Mouse (Mus musculus) neural tube, embryonic 14.5 days (tissue): Measurements from ENCODE around the gene Nxph3. TPM values are rescaled to one million over a fixed set of nuclear protein-coding genes. Genes with fewer than 3 reads are reported as not detected.

Source experiments
- ATAC-seq: fragments of 200-750 bp; cut with Nextera tagmentation; 2 replicates; pipeline ENCODE4 v1.8.0; 2017; ENCODE audit warnings: low read depth, mild to moderate bottlenecking, moderate TSS enrichment, moderate library complexity
- H3K27ac ChIP-seq: fragments of 300-500 bp; sonication (generic); 2 replicates; pipeline ENCODE4 v1.5.1; 2014; ENCODE audit warnings: low read depth, mild to moderate bottlenecking, control low read depth, low read length, moderate library complexity, mixed read lengths
- H3K27me3 ChIP-seq: fragments of 300-500 bp; sonication (generic); 2 replicates; pipeline ENCODE4 v1.6.1; 2014; ENCODE audit warnings: low read length; ENCODE audit not compliant: control insufficient read depth, insufficient read depth
- H3K36me3 ChIP-seq: fragments of 300-500 bp; sonication (generic); 2 replicates; pipeline ENCODE4 v1.6.1; 2014; ENCODE audit warnings: low read length, mixed read lengths; ENCODE audit not compliant: control insufficient read depth, insufficient read depth
- H3K4me1 ChIP-seq: fragments of 300-500 bp; sonication (generic); 2 replicates; pipeline ENCODE4 v1.6.1; 2014; ENCODE audit warnings: low read length; ENCODE audit not compliant: control insufficient read depth, insufficient read depth
- H3K4me2 ChIP-seq: fragments of 300-500 bp; sonication (generic); 2 replicates; pipeline ENCODE4 v1.6.1; 2014; ENCODE audit warnings: mild to moderate bottlenecking, low read depth, low read length, control low read depth
- H3K4me3 ChIP-seq: fragments of 300-500 bp; sonication (generic); 2 replicates; pipeline ENCODE4 v1.5.1; 2014; ENCODE audit warnings: low read depth, low read length, control low read depth, mixed read lengths
- H3K9ac ChIP-seq: fragments of 300-500 bp; sonication (generic); replicated peaks from 2 replicates; pipeline ENCODE4 v1.6.1; 2014; ENCODE audit warnings: low read depth, mild to moderate bottlenecking, control low read depth, low read length, mixed read lengths
- H3K9me3 ChIP-seq: fragments of 300-500 bp; sonication (generic); 2 replicates; pipeline ENCODE4 v1.6.1; 2016; ENCODE audit warnings: low read length; ENCODE audit not compliant: control insufficient read depth
- WGBS: fragments of 180-500 bp; shearing (Covaris S2); extraction: QIAGEN DNeasy Blood & Tissue Kit; methylation state at CpG from one replicate; pipeline ENCODE4 v1.1.7; 2014; 5-methylcytosine and 5-hydroxymethylcytosine counted together
- polyA plus RNA-seq: library from polyadenylated mRNA; unstranded; fragments of >200 nt; fragmentation: Nextera tagmentation; extraction: Ambion mirVana; gene quantifications from 2 replicates; pipeline ENCODE4 v1.2.1, GENCODE M21; 2014

Gene Nxph3
- polyA plus RNA-seq, 1 experiment from 2014 or later, result 1.4 TPM

- H3K27me3 ChIP-seq, result peaks cover 19% of the 10 kb centered on the region
- H3K36me3 ChIP-seq, result no peaks in the 10 kb centered on the region
- no peak overlapping the region for H3K4me3 ChIP-seq
- no peak for ATAC-seq
- H3K9ac ChIP-seq, result no peak overlapping the region
- 77% methylated on average over 1 of the region's 1 CpGs for WGBS
- peaks cover 17% of the 10 kb centered on the region for H3K4me1 ChIP-seq
- H3K4me2 ChIP-seq, result no peak overlapping the region
- no peak overlapping the region for H3K27ac ChIP-seq
- H3K9me3 ChIP-seq, result no peaks in the 10 kb centered on the region
Observed at GRCm38 (mm10) chr11:95511919-95512318, 2.5 kb downstream of the Nxph3 start.

GRCm38 (mm10) chr11:95510631-95511030, 3.7 kb downstream of the Nxph3 start:
- Histone ChIP-seq H3K4me1 (peaks cover 17% of the 10 kb centered on the region), H3K9ac (no peak overlapping the region), H3K36me3 (no peaks in the 10 kb centered on the region), H3K4me2 (no peak overlapping the region), H3K27ac (no peak overlapping the region), H3K9me3 (no peaks in the 10 kb centered on the region), H3K4me3 (no peak overlapping the region), H3K27me3 (peaks cover 19% of the 10 kb centered on the region)
- no peak for ATAC-seq
- WGBS, result 94% methylated on average over 12 of the region's 12 CpGs

- ATAC-seq, result no peak
- H3K27me3 ChIP-seq, result peaks cover 14% of the 10 kb centered on the region
- H3K4me2 ChIP-seq, result no peak overlapping the region
- no peak overlapping the region for H3K9ac ChIP-seq
- no peak overlapping the region for H3K4me3 ChIP-seq
- H3K4me1 ChIP-seq, result peaks cover 12% of the 10 kb centered on the region
- no peaks in the 10 kb centered on the region for H3K9me3 ChIP-seq
- no peak overlapping the region for H3K27ac ChIP-seq
- WGBS, result 76% methylated on average over 6 of the region's 6 CpGs
- no peaks in the 10 kb centered on the region for H3K36me3 ChIP-seq
Observed at GRCm38 (mm10) chr11:95509126-95509717, 5.1 kb downstream of the Nxph3 start.

- 63% methylated on average over 13 of the region's 13 CpGs for WGBS
Observed at GRCm38 (mm10) chr11:95508211-95508926, 6.0 kb downstream of the Nxph3 start.

GRCm38 (mm10) chr11:95507785-95508184, 6.6 kb downstream of the Nxph3 start:
- Histone ChIP-seq H3K36me3 (no peaks in the 10 kb centered on the region), H3K4me3 (no peak overlapping the region), H3K9ac (no peak overlapping the region), H3K27ac (no peak overlapping the region), H3K4me2 (no peak overlapping the region), H3K4me1 (0 out of 2 replicates have a peak, but pooled peaks cover 4% of the 10 kb centered on the region), H3K9me3 (no peaks in the 10 kb centered on the region), H3K27me3 (peaks cover 3% of the 10 kb centered on the region)
- 80% methylated on average over 5 of the region's 5 CpGs for WGBS
- ATAC-seq, result no peak

More at GRCm38 (mm10) chr11:95508211-95508926, 6.0 kb downstream of the Nxph3 start:
- H3K9me3 ChIP-seq, result no peaks in the 10 kb centered on the region
- no peak overlapping the region for H3K4me3 ChIP-seq
- no peak overlapping the region for H3K27ac ChIP-seq
- no peak overlapping the region for H3K4me2 ChIP-seq
- H3K4me1 ChIP-seq, result peaks cover 8% of the 10 kb centered on the region; the same call in 1 of the 2 replicates
- H3K36me3 ChIP-seq, result no peaks in the 10 kb centered on the region
- ATAC-seq, result no peak
- no peak overlapping the region for H3K9ac ChIP-seq
- peaks cover 7% of the 10 kb centered on the region for H3K27me3 ChIP-seq

- H3K9ac ChIP-seq, result no peak overlapping the region
- no peak overlapping the region for H3K27ac ChIP-seq
- 0 out of 2 replicates have a peak, but pooled peaks cover 4% of the 10 kb centered on the region for H3K4me1 ChIP-seq
- ATAC-seq, result no peak
- no peaks in the 10 kb centered on the region for H3K27me3 ChIP-seq
- no peak overlapping the region for H3K4me2 ChIP-seq
- H3K4me3 ChIP-seq, result no peak overlapping the region
- no peaks in the 10 kb centered on the region for H3K9me3 ChIP-seq
- WGBS, result 50% methylated on average over 12 of the region's 12 CpGs
- no peaks in the 10 kb centered on the region for H3K36me3 ChIP-seq
Observed at GRCm38 (mm10) chr11:95507041-95507716, 7.2 kb downstream of the Nxph3 start.

- no peak for ATAC-seq
- Histone ChIP-seq H3K4me3 (no peak overlapping the region), H3K9me3 (no peaks in the 10 kb centered on the region), H3K9ac (no peak overlapping the region), H3K27ac (no peak overlapping the region), H3K36me3 (no peaks in the 10 kb centered on the region), H3K4me2 (no peak overlapping the region), H3K4me1 (0 out of 2 replicates have a peak, but pooled peaks cover 4% of the 10 kb centered on the region), H3K27me3 (no peaks in the 10 kb centered on the region)
- WGBS, result 56% methylated on average over 6 of the region's 6 CpGs
Observed at GRCm38 (mm10) chr11:95504271-95504731, 10.1 kb downstream of the Nxph3 start.

- no peak overlapping the region for H3K27ac ChIP-seq
- 0 out of 2 replicates have a peak, but pooled peaks cover 4% of the 10 kb centered on the region for H3K4me1 ChIP-seq
- WGBS, result 48% methylated on average over 10 of the region's 10 CpGs
- no peaks in the 10 kb centered on the region for H3K36me3 ChIP-seq
- H3K4me3 ChIP-seq, result no peak overlapping the region
- H3K4me2 ChIP-seq, result no peak overlapping the region
- H3K9ac ChIP-seq, result no peak overlapping the region
- no peaks in the 10 kb centered on the region for H3K27me3 ChIP-seq
- no peak for ATAC-seq
- H3K9me3 ChIP-seq, result no peaks in the 10 kb centered on the region
Observed at GRCm38 (mm10) chr11:95503581-95504180, 10.7 kb downstream of the Nxph3 start.
